Mouse (Mus musculus) liver, embryonic 13.5 days (tissue): ENCODE measurements around the gene Pzp. TPM values are rescaled to one million over a fixed set of nuclear protein-coding genes. Genes with fewer than 3 reads are reported as not detected.

ENCODE experiments used
- ATAC-seq: fragments of 200-750 bp; cut with Nextera tagmentation; 2 replicates; pipeline ENCODE4 v1.8.0; 2017; ENCODE audit warnings: low read depth, mild to moderate bottlenecking, moderate number of reproducible peaks, moderate library complexity
- DNase-seq: peaks from one replicate; pipeline ENCODE4 v3.0.0; 2022
- H3K27ac ChIP-seq: fragments of 300-500 bp; sonication (generic); 2 replicates; pipeline ENCODE4 v1.5.1; 2015; ENCODE audit warnings: moderate library complexity, mild to moderate bottlenecking, inconsistent platforms
- H3K27me3 ChIP-seq: fragments of 300-500 bp; sonication (generic); 2 replicates; pipeline ENCODE4 v1.6.1; 2015; ENCODE audit warnings: mild to moderate bottlenecking, inconsistent platforms
- H3K36me3 ChIP-seq: fragments of 300-500 bp; sonication (generic); 2 replicates; pipeline ENCODE4 v1.6.1; 2015; ENCODE audit warnings: mild to moderate bottlenecking, inconsistent platforms
- H3K4me1 ChIP-seq: fragments of 300-500 bp; sonication (generic); replicated peaks from 2 replicates; pipeline ENCODE4 v1.6.1; 2015; ENCODE audit warnings: inconsistent platforms
- H3K4me2 ChIP-seq: fragments of 300-500 bp; sonication (generic); 2 replicates; pipeline ENCODE4 v1.6.1; 2015; ENCODE audit warnings: inconsistent platforms, mild to moderate bottlenecking, moderate library complexity
- H3K4me3 ChIP-seq: fragments of 300-500 bp; sonication (generic); replicated peaks from 2 replicates; pipeline ENCODE4 v1.5.1; 2015; ENCODE audit warnings: mild to moderate bottlenecking, inconsistent platforms
- H3K9ac ChIP-seq: fragments of 300-500 bp; sonication (generic); 2 replicates; pipeline ENCODE4 v1.6.1; 2015; ENCODE audit warnings: mild to moderate bottlenecking, inconsistent platforms
- H3K9me3 ChIP-seq: fragments of 300-500 bp; sonication (generic); replicated peaks from 2 replicates; pipeline ENCODE4 v1.6.1; 2016; ENCODE audit warnings: inconsistent platforms
- WGBS: fragments of 180-500 bp; shearing (Covaris S2); methylation state at CpG from one replicate; pipeline ENCODE4 v1.1.7; 2015; ENCODE audit not compliant: insufficient replicate concordance; 5-methylcytosine and 5-hydroxymethylcytosine counted together
- polyA plus RNA-seq: library from polyadenylated mRNA; unstranded; fragments of >200 nt; fragmentation: Nextera tagmentation; extraction: Ambion mirVana; gene quantifications from 2 replicates; pipeline ENCODE4 v1.2.1, GENCODE M21; 2015

Pzp gene
- polyA plus RNA-seq, 1 experiment from 2014 or later, result 64.5 TPM

- no peak overlapping the region for H3K4me2 ChIP-seq
- no peak; the same call in 1 of the 2 replicates for ATAC-seq
- no peak for DNase-seq
- H3K27ac ChIP-seq, result no peak overlapping the region
- no peak overlapping the region for H3K9ac ChIP-seq
- no peaks in the 10 kb centered on the region for H3K27me3 ChIP-seq
- H3K4me3 ChIP-seq, result no peak overlapping the region
- 0 out of 2 replicates have a peak, but pooled peaks cover 3% of the 10 kb centered on the region for H3K9me3 ChIP-seq
- H3K4me1 ChIP-seq, result no peaks in the 10 kb centered on the region
- 0 out of 2 replicates have a peak, but pooled peaks cover 3% of the 10 kb centered on the region for H3K36me3 ChIP-seq
- 10% methylated on average over 1 of the region's 1 CpGs for WGBS
These were observed 590 bp upstream of the Pzp start for GRCm38 (mm10) chr6:128527110-128527509.

- WGBS, result 65% methylated on average over 4 of the region's 4 CpGs
- peak overlapping the region; percentile 25; the same call in 1 of the 2 replicates for H3K4me3 ChIP-seq
- no peaks in the 10 kb centered on the region for H3K27me3 ChIP-seq
- H3K27ac ChIP-seq, result peak overlapping the region; percentile 66
- ATAC-seq (peak; percentile 45), DNase-seq (no peak)
- H3K9me3 ChIP-seq, result 0 out of 2 replicates have a peak, but pooled peaks cover 3% of the 10 kb centered on the region
- no peaks in the 10 kb centered on the region for H3K4me1 ChIP-seq
- no peak overlapping the region for H3K9ac ChIP-seq
- H3K4me2 ChIP-seq, result no peak overlapping the region
- 0 out of 2 replicates have a peak, but pooled peaks cover 3% of the 10 kb centered on the region for H3K36me3 ChIP-seq
These were observed 719 bp downstream of the Pzp start for GRCm38 (mm10) chr6:128525801-128526200.

GRCm38 (mm10) chr6:128523360-128523759 lies 3.2 kb downstream of the Pzp start:
- Histone ChIP-seq H3K9ac (no peak overlapping the region), H3K9me3 (0 out of 2 replicates have a peak, but pooled peaks cover 3% of the 10 kb centered on the region), H3K27ac (no peak overlapping the region), H3K4me3 (no peak overlapping the region), H3K4me2 (no peak overlapping the region), H3K4me1 (no peaks in the 10 kb centered on the region), H3K27me3 (no peaks in the 10 kb centered on the region), H3K36me3 (0 out of 2 replicates have a peak, but pooled peaks cover 3% of the 10 kb centered on the region)
- WGBS, result 80% methylated on average over 3 of the region's 3 CpGs
- ATAC-seq (no peak), DNase-seq (no peak)

GRCm38 (mm10) chr6:128519159-128519558 lies 7.4 kb downstream of the Pzp start:
- H3K27ac ChIP-seq, result no peak overlapping the region
- H3K36me3 ChIP-seq, result peaks cover 7% of the 10 kb centered on the region; the same call in 1 of the 2 replicates
- WGBS, result 72% methylated on average over 7 of the region's 7 CpGs
- H3K9me3 ChIP-seq, result no peaks in the 10 kb centered on the region
- no peak overlapping the region for H3K4me3 ChIP-seq
- no peaks in the 10 kb centered on the region for H3K4me1 ChIP-seq
- H3K9ac ChIP-seq, result no peak overlapping the region
- DNase-seq (no peak), ATAC-seq (no peak)
- no peak overlapping the region for H3K4me2 ChIP-seq
- H3K27me3 ChIP-seq, result no peaks in the 10 kb centered on the region

GRCm38 (mm10) chr6:128505676-128506236 lies 20.8 kb downstream of the Pzp start:
- no peak for DNase-seq
- no peak for ATAC-seq
- Histone ChIP-seq H3K9ac (no peak overlapping the region), H3K9me3 (no peaks in the 10 kb centered on the region), H3K4me1 (no peaks in the 10 kb centered on the region), H3K4me2 (no peak overlapping the region), H3K4me3 (no peak overlapping the region), H3K36me3 (no peaks in the 10 kb centered on the region), H3K27ac (no peak overlapping the region), H3K27me3 (no peaks in the 10 kb centered on the region)
- WGBS, result 71% methylated on average over 2 of the region's 2 CpGs

GRCm38 (mm10) chr6:128504743-128505142 lies 21.8 kb downstream of the Pzp start:
- H3K4me2 ChIP-seq, result no peak overlapping the region
- DNase-seq, result no peak
- no peaks in the 10 kb centered on the region for H3K36me3 ChIP-seq
- no peaks in the 10 kb centered on the region for H3K4me1 ChIP-seq
- H3K27ac ChIP-seq, result no peak overlapping the region
- no peak overlapping the region for H3K4me3 ChIP-seq
- no peaks in the 10 kb centered on the region for H3K27me3 ChIP-seq
- H3K9me3 ChIP-seq, result no peaks in the 10 kb centered on the region
- ATAC-seq, result no peak
- 62% methylated on average over 5 of the region's 5 CpGs for WGBS
- H3K9ac ChIP-seq, result no peak overlapping the region

GRCm38 (mm10) chr6:128495346-128495745 lies 31.2 kb downstream of the Pzp start:
- WGBS, result 63% methylated on average over 1 of the region's 1 CpGs
- DNase-seq (no peak), ATAC-seq (no peak)
- no peaks in the 10 kb centered on the region for H3K27me3 ChIP-seq
- H3K27ac ChIP-seq, result no peak overlapping the region
- no peak overlapping the region for H3K4me3 ChIP-seq
- H3K9me3 ChIP-seq, result no peaks in the 10 kb centered on the region
- H3K4me1 ChIP-seq, result no peaks in the 10 kb centered on the region
- no peak overlapping the region for H3K9ac ChIP-seq
- no peaks in the 10 kb centered on the region for H3K36me3 ChIP-seq
- no peak overlapping the region for H3K4me2 ChIP-seq

- H3K4me1 ChIP-seq, result no peaks in the 10 kb centered on the region
- H3K27me3 ChIP-seq, result no peaks in the 10 kb centered on the region
- H3K4me2 ChIP-seq, result no peak overlapping the region
- H3K9me3 ChIP-seq, result no peaks in the 10 kb centered on the region
- H3K27ac ChIP-seq, result no peak overlapping the region
- ATAC-seq, result no peak
- WGBS, result 58% methylated on average over 15 of the region's 15 CpGs
- DNase-seq, result no peak
- no peak overlapping the region for H3K4me3 ChIP-seq
- H3K36me3 ChIP-seq, result peaks cover 2% of the 10 kb centered on the region; the same call in 1 of the 2 replicates
- H3K9ac ChIP-seq, result no peak overlapping the region
These were observed 31.7 kb downstream of the Pzp start for GRCm38 (mm10) chr6:128494646-128495331.

- Histone ChIP-seq H3K4me1 (no peaks in the 10 kb centered on the region), H3K27me3 (no peaks in the 10 kb centered on the region), H3K27ac (no peak overlapping the region), H3K9me3 (no peaks in the 10 kb centered on the region), H3K4me3 (no peak overlapping the region), H3K4me2 (no peak overlapping the region), H3K36me3 (peaks cover 9% of the 10 kb centered on the region; the same call in 1 of the 2 replicates), H3K9ac (no peak overlapping the region)
- ATAC-seq (no peak), DNase-seq (no peak)
- 71% methylated on average over 4 of the region's 4 CpGs for WGBS
These were observed 34.6 kb downstream of the Pzp start for GRCm38 (mm10) chr6:128491916-128492315.

GRCm38 (mm10) chr6:128490141-128490540 lies 36.4 kb downstream of the Pzp start:
- WGBS, result 76% methylated on average over 10 of the region's 10 CpGs
- Histone ChIP-seq H3K9me3 (no peaks in the 10 kb centered on the region), H3K27ac (no peak overlapping the region), H3K9ac (no peak overlapping the region), H3K27me3 (no peaks in the 10 kb centered on the region), H3K36me3 (peaks cover 9% of the 10 kb centered on the region; the same call in 1 of the 2 replicates), H3K4me2 (no peak overlapping the region), H3K4me1 (no peaks in the 10 kb centered on the region), H3K4me3 (no peak overlapping the region)
- ATAC-seq (no peak), DNase-seq (no peak)

- DNase-seq, result no peak
- Histone ChIP-seq H3K9me3 (no peaks in the 10 kb centered on the region), H3K4me2 (no peak overlapping the region), H3K4me1 (no peaks in the 10 kb centered on the region), H3K36me3 (peaks cover 9% of the 10 kb centered on the region; the same call in 1 of the 2 replicates), H3K9ac (no peak overlapping the region), H3K4me3 (no peak overlapping the region), H3K27ac (no peak overlapping the region), H3K27me3 (no peaks in the 10 kb centered on the region)
- 70% methylated on average over 11 of the region's 11 CpGs for WGBS
- ATAC-seq, result no peak
These were observed 38.8 kb downstream of the Pzp start for GRCm38 (mm10) chr6:128487736-128488135.
